Mouse (Mus musculus): ENCODE measurements around the gene Inka1.

Gene Inka1

DNA sequence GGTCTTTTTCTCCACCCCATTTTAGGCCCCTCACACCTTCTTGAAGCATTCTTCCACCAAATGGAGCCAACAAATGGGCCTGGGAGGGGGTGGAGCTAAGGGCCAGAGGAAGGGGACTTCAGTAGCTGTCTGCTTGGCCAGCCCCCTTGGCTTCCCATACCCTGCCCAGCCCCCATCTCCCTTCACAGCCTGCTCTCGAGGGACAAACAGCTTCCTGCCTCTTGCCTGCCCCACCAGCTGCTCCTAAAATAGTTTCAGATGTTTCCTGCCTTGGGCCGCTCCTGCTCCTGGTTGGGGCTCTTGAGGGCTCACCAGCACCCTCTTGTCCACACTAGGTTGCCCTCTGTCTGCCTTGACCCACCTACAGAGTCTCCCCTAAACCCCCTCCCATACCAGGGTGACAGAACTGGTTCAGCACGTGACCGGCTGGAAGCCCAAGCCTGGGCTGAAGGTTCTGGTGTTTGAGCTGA lies 2.2 kb downstream of the Inka1 start:
- DNase-seq, result peak; percentile 82

GRCm38 (mm10) chr9:107982681-107983346 lies 2.9 kb downstream of the Inka1 start, which contains the start of gene Gm20661:
Gene Gm20661 (plus strand): TSS chr9:107983058.
- peak; percentile 77 for DNase-seq

GRCm38 (mm10) chr9:107981684-107982605 lies 3.7 kb downstream of the Inka1 start:
- peak; percentile 7 for DNase-seq

- no peak for DNase-seq
These were observed 6.9 kb downstream of the Inka1 start for GRCm38 (mm10) chr9:107978815-107979214.

DNA sequence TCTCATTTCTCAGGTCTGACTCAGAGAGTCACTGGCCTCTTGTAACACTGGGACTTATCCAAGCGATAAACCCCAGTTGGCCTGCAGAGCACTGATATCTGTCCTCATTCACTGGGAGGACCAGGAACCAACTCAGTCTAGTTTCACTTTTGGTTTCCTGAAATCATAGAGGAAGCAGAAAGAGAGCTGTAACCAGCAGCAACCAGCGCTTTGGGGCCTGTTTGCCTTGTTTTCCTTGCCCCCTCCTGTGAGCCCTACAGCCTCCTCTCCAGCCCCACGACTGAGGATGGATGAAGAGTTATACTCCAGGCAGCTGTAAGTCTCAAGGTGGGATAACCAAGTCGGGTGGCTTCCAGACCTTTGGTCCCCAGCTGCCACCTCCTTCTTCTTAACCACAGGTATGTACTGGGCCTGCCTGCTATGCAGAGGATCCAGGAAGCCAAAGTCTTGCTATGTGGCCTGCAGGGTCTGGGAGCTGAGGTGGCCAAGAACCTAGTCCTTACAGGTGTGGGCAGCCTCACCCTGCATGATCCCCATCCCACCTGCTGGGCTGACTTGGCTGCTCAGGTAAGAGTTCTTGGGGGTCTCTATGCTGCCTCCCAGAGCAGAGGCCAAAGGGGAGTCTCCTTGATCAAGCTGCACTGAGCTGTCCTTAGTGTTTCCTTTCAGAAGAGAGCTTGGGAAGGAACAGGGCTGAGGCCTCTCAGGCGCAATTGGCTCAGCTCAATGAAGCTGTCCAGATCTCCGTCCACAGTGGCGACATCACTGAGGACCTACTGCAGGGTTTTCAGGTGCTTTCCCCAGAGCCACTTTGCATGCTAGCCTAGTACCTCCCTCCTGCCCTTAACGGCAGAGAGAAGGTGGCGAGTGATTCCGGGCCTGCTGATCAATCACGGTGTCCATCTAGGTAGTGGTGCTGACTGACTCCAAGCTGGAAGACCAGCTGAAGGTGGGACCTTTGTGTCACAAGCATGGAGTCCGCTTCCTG lies 10.0 kb downstream of the Inka1 start, which contains the start of gene Uba7:
Uba7 (plus strand) TSS at position 107 of the 988 bp plus-strand sequence.
- DNase-seq, result no peak

DNA sequence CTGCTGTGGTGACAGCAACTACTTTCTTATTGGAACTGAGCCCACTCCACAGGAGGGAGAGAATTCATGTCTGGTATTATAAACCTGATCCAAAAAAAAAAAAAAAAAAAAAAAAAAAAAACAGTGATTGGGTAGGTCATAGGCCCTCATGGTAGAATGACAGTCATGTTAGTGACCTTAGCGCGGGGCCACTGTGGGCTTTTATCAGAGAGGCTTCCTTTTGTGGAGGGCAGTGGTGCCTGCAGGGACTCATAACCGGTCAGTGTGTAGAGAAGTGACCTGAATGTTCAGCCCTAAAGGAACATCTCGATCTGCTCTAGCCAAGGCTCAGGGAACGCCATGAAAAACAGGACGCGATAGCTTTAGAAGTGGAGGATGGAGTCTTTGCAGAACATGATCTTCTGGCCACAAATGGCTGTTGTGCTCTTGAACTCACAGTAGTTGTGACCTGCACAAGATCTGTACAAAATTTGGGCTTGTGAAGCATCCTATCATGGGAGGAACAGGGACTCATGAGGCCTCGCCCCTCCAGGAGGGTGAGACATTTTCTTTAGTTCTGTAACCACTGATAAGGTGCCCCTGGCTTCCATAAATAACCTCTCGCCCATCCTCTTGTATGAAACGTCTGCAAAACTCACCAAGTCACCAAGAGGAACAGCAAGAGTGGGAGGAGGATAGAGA lies 11.0 kb downstream of the Inka1 start:
- DNase-seq, result no peak

DNA sequence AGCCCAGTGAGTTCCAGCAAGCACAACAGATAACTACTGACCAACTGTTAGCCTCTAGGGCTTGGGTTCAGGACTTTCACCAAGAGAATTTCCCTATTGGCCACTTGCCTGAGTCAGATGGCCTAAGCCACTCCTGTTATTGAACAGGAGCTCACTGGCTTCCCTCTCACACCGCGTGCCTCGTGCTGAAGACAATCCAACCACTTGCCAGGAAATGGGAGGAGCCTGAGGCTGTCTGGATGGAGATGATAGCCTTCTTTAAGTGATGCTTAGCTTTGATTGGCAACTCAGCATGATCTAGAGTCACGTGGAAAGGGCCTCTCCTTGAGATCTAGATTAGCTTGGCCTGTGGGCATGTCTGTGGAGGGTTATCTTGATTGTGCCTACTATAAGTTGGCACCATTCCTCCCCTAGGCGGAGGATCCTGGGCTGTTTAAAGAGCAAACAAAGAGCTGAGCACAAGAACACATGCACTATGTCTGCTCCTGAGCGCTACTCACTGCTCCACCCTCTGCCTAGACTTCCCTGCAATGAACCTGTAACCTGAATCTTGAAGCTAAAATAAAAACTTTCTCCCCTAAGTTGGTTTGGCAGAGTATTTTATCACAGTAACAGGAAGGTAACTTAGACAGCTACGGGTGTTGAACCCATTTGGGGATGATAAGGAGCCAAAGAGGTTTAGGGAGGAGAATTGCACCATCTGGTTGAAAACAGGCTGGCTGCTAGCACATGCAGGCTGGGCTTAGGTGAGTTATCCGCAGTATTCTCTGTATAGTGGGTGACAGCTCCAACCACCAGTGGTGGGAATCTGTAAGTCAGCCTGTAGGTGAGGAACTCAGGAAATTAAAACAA lies 13.8 kb downstream of the Inka1 start:
- no peak for DNase-seq

- DNase-seq, result no peak
These were observed 15.4 kb downstream of the Inka1 start for GRCm38 (mm10) chr9:107970311-107970710.

DNA sequence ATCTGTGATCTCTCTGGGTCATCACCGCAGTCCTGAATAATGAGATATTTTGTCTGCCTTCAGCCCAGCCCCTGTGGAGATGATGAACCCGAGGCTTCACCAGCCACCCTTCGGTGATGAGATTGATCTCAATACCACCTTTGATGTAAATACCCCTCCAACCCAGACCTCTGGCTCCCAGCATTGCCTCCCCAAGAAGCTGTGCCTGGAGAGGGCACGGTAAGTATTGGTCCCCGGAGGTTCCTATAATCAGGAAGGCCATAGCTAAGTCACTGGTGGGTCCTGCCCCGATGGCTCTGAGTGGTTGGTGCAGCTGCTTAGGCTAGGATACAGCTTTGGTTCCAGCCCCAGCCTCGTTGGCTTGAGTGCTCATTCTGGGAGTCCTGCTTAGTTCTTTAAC lies 17.1 kb downstream of the Inka1 start:
- no peak for DNase-seq

DNA sequence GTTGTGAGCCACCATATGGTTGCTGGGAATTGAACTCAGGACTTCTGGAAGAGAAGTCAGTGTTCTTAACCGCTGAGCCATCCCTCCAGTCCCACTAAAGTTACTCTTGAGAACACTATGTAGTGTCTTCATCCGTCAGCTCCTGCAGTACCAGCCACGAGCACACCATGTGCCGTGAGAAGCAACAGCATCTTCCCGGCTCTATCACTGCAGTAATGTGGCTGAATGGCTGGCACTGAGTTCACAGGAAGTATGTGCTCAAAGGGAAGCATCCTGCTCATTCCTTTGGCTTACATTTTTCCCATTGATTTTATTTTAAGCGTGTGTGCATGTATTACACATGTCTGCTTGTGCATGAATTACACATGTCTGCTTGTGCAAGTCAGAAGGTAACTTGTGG lies 18.2 kb downstream of the Inka1 start:
- DNase-seq, result no peak

- no peak for DNase-seq
These were observed 19.0 kb downstream of the Inka1 start for GRCm38 (mm10) chr9:107966676-107967075.

- DNase-seq, result no peak
These were observed 21.0 kb downstream of the Inka1 start for GRCm38 (mm10) chr9:107964681-107965080.

- peak; percentile 93 for DNase-seq
These were observed 22.0 kb downstream of the Inka1 start for GRCm38 (mm10) chr9:107963700-107964099.

GRCm38 (mm10) chr9:107962916-107963315 lies 22.8 kb downstream of the Inka1 start:
- no peak for DNase-seq

GRCm38 (mm10) chr9:107961881-107962280 lies 23.8 kb downstream of the Inka1 start:
- no peak for DNase-seq

- DNase-seq, result no peak
These were observed 24.3 kb downstream of the Inka1 start for GRCm38 (mm10) chr9:107961351-107961762.

- DNase-seq, result no peak
These were observed 24.8 kb downstream of the Inka1 start for GRCm38 (mm10) chr9:107960928-107961327.

- no peak for DNase-seq
These were observed 25.8 kb downstream of the Inka1 start for GRCm38 (mm10) chr9:107959896-107960295.

DNA sequence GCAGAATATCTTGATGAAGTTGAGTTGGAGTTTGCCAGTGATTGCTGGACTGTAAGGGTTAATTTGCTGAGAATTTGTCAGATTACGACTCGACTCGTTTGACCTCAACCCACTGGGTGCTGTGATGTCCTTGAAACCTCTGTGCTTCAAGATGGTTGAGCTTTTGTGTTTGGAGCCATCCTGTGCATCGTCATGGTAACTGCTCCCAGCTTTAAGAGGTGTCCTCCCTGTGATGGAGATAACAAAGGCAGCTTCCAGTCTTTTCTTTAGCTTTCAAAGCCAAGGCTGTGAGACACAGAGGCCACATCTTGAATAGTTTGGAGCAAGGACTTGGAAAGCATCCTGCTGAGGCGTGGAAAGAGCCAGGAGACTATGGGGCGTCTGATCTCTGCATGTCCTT lies 28.5 kb downstream of the Inka1 start:
- no peak for DNase-seq

GRCm38 (mm10) chr9:107955613-107956289 lies 29.9 kb downstream of the Inka1 start:
- peak; percentile 26 for DNase-seq

Measured in lung, postnatal 14 days (tissue).